Mouse (Mus musculus) heart, embryonic 14.5 days (tissue): ENCODE measurements around the gene Inf2. TPM values are rescaled to one million over a fixed set of nuclear protein-coding genes. Genes with fewer than 3 reads are reported as not detected.

Experiments
- ATAC-seq: fragments of 200-750 bp; cut with Nextera tagmentation; 2 replicates; pipeline ENCODE4 v1.8.0; 2017; ENCODE audit warnings: low read depth, moderate TSS enrichment; ENCODE audit not compliant: insufficient number of reproducible peaks, insufficient read depth, low FRiP score
- H3K27ac ChIP-seq, 2 experiments: fragments of 200-500 bp in 1 of 2; fragments of 300-500 bp in 1 of 2; sonication (generic) in 1 of 2; replicated peaks in 1 of 2; 2 replicates each; pipeline ENCODE4 v1.5.1; 2012 to 2014; ENCODE audit warnings: low read depth in 2 of 2, low read length in 2 of 2, control low read depth in 1 of 2, mild to moderate bottlenecking in 1 of 2, mixed read lengths in 1 of 2; ENCODE audit not compliant: control insufficient read depth in 1 of 2, insufficient read depth in 1 of 2
- H3K27me3 ChIP-seq: fragments of 300-500 bp; sonication (generic); 2 replicates; pipeline ENCODE4 v1.6.1; 2014; ENCODE audit warnings: mild to moderate bottlenecking, low read length, control low read depth; ENCODE audit not compliant: control insufficient read depth, insufficient read depth
- H3K36me3 ChIP-seq: fragments of 300-500 bp; sonication (generic); 2 replicates; pipeline ENCODE4 v1.6.1; 2014; ENCODE audit warnings: mild to moderate bottlenecking, control low read depth, low read length, mixed read lengths; ENCODE audit not compliant: control insufficient read depth, insufficient read depth
- H3K4me1 ChIP-seq, 2 experiments: fragments of 200-500 bp in 1 of 2; fragments of 300-500 bp in 1 of 2; sonication (generic) in 1 of 2; 2 replicates each; pipeline ENCODE4 v1.6.1; 2012 to 2014; ENCODE audit warnings: low read length in 2 of 2, control low read depth in 1 of 2, mixed read lengths in 1 of 2; ENCODE audit not compliant: control insufficient read depth in 2 of 2, insufficient read depth in 2 of 2
- H3K4me2 ChIP-seq: fragments of 300-500 bp; sonication (generic); 2 replicates; pipeline ENCODE4 v1.6.1; 2014; ENCODE audit warnings: mild to moderate bottlenecking, low read length
- H3K4me3 ChIP-seq, 2 experiments: fragments of 200-500 bp in 1 of 2; fragments of 300-500 bp in 1 of 2; sonication (generic) in 1 of 2; 2 replicates each; pipeline ENCODE4 v1.5.1; 2012 to 2014; ENCODE audit warnings: low read length in 2 of 2, mild to moderate bottlenecking in 2 of 2, control low read depth in 1 of 2, low read depth in 1 of 2, moderate library complexity in 1 of 2; ENCODE audit not compliant: control insufficient read depth in 1 of 2, insufficient read depth in 1 of 2
- H3K9ac ChIP-seq: fragments of 300-500 bp; sonication (generic); 2 replicates; pipeline ENCODE4 v1.6.1; 2014; ENCODE audit warnings: mild to moderate bottlenecking, low read length
- H3K9me3 ChIP-seq: fragments of 300-500 bp; sonication (generic); 2 replicates; pipeline ENCODE4 v1.6.1; 2016; ENCODE audit warnings: low read length, control low read depth; ENCODE audit not compliant: control insufficient read depth
- WGBS: fragments of 180-500 bp; shearing (Covaris S2); extraction: QIAGEN DNeasy Blood & Tissue Kit; methylation state at CpG from one replicate; pipeline ENCODE4 v1.1.7; 2014; 5-methylcytosine and 5-hydroxymethylcytosine counted together
- polyA plus RNA-seq: library from polyadenylated mRNA; unstranded; fragments of >200 nt; fragmentation: Nextera tagmentation; extraction: Ambion mirVana; gene quantifications from 2 replicates; pipeline ENCODE4 v1.2.1, GENCODE M21; 2014

The Inf2 gene
- polyA plus RNA-seq, 1 experiment from 2014 or later, result 2.9 TPM

- Histone ChIP-seq H3K36me3 (no peaks in the 10 kb centered on the region), H3K27ac (no peak overlapping the region), H3K4me2 (no peak overlapping the region), H3K9ac (no peak overlapping the region), H3K9me3 (0 out of 2 replicates have a peak, but pooled peaks cover 3% of the 10 kb centered on the region), H3K4me3 (no peak overlapping the region), H3K27me3 (no peaks in the 10 kb centered on the region), H3K4me1 (peaks cover 2 to 8% of the 10 kb centered on the region in 2 experiments)
- WGBS, result 59% methylated on average over 6 of the region's 6 CpGs
- no peak for ATAC-seq
These were observed 17.5 kb upstream of the Inf2 start for GRCm38 (mm10) chr12:112571064-112571463.

GRCm38 (mm10) chr12:112575274-112575986 lies 13.2 kb upstream of the Inf2 start:
- 44% methylated on average over 8 of the region's 8 CpGs for WGBS
- ATAC-seq, result no peak
- H3K27me3 ChIP-seq, result no peaks in the 10 kb centered on the region
- H3K4me3 ChIP-seq, result no peak overlapping the region
- 0 out of 2 replicates have a peak, but pooled peaks cover 3% of the 10 kb centered on the region for H3K9me3 ChIP-seq
- no peaks in the 10 kb centered on the region for H3K36me3 ChIP-seq
- no peak overlapping the region for H3K4me2 ChIP-seq
- H3K9ac ChIP-seq, result no peak overlapping the region
- H3K27ac ChIP-seq, result peak overlapping the region in 1 of 2 experiments; percentile 65; a peak in 2 of 4 replicates
- H3K4me1 ChIP-seq, result peaks cover 25 to 33% of the 10 kb centered on the region in 2 experiments

- H3K4me3 ChIP-seq, result no peak overlapping the region
- peak overlapping the region; percentile 31 for H3K4me2 ChIP-seq
- WGBS, result 14% methylated on average over 6 of the region's 6 CpGs
- H3K9me3 ChIP-seq, result 0 out of 2 replicates have a peak, but pooled peaks cover 3% of the 10 kb centered on the region
- no peaks in the 10 kb centered on the region for H3K36me3 ChIP-seq
- no peaks in the 10 kb centered on the region for H3K27me3 ChIP-seq
- peak overlapping the region; percentile 18 for H3K9ac ChIP-seq
- H3K4me1 ChIP-seq, result peaks cover 25 to 33% of the 10 kb centered on the region in 2 experiments
- H3K27ac ChIP-seq, result peak overlapping the region; percentile 65 to 76
- ATAC-seq, result peak; percentile 37; the same call in 1 of the 2 replicates
These were observed 12.2 kb upstream of the Inf2 start for GRCm38 (mm10) chr12:112576341-112576740.

GRCm38 (mm10) chr12:112576749-112577148 lies 11.8 kb upstream of the Inf2 start:
- Histone ChIP-seq H3K9me3 (0 out of 2 replicates have a peak, but pooled peaks cover 3% of the 10 kb centered on the region), H3K4me2 (peak overlapping the region; percentile 31), H3K4me1 (peaks cover 25 to 33% of the 10 kb centered on the region in 2 experiments), H3K9ac (peak overlapping the region; percentile 18), H3K4me3 (no peak overlapping the region), H3K27ac (peak overlapping the region; percentile 65 to 76), H3K36me3 (no peaks in the 10 kb centered on the region), H3K27me3 (no peaks in the 10 kb centered on the region)
- 13% methylated on average over 3 of the region's 3 CpGs for WGBS
- 0 out of 2 replicates have a peak, but pooled peaks have one; percentile 36 for ATAC-seq

GRCm38 (mm10) chr12:112578296-112579090 lies 10.1 kb upstream of the Inf2 start:
- no peaks in the 10 kb centered on the region for H3K27me3 ChIP-seq
- H3K9me3 ChIP-seq, result 0 out of 2 replicates have a peak, but pooled peaks cover 2% of the 10 kb centered on the region
- no peak overlapping the region for H3K27ac ChIP-seq
- no peak overlapping the region for H3K4me2 ChIP-seq
- ATAC-seq, result no peak
- H3K4me3 ChIP-seq, result no peak overlapping the region
- H3K4me1 ChIP-seq, result peaks cover 25 to 33% of the 10 kb centered on the region in 2 experiments
- no peaks in the 10 kb centered on the region for H3K36me3 ChIP-seq
- 65% methylated on average over 6 of the region's 6 CpGs for WGBS
- H3K9ac ChIP-seq, result no peak overlapping the region

GRCm38 (mm10) chr12:112579430-112579829 lies 9.2 kb upstream of the Inf2 start:
- Histone ChIP-seq H3K4me1 (peaks cover 25 to 33% of the 10 kb centered on the region in 2 experiments), H3K9me3 (no peaks in the 10 kb centered on the region), H3K4me2 (no peak overlapping the region), H3K4me3 (no peak overlapping the region), H3K27ac (no peak overlapping the region), H3K36me3 (no peaks in the 10 kb centered on the region), H3K9ac (no peak overlapping the region), H3K27me3 (no peaks in the 10 kb centered on the region)
- 58% methylated on average over 5 of the region's 5 CpGs for WGBS
- no peak for ATAC-seq

GRCm38 (mm10) chr12:112579926-112580325 lies 8.7 kb upstream of the Inf2 start:
- Histone ChIP-seq H3K4me3 (no peak overlapping the region), H3K9me3 (no peaks in the 10 kb centered on the region), H3K27ac (no peak overlapping the region), H3K4me1 (peaks cover 25 to 33% of the 10 kb centered on the region in 2 experiments), H3K36me3 (no peaks in the 10 kb centered on the region), H3K4me2 (no peak overlapping the region), H3K27me3 (no peaks in the 10 kb centered on the region), H3K9ac (no peak overlapping the region)
- ATAC-seq, result no peak
- WGBS, result 79% methylated on average over 8 of the region's 8 CpGs
